Mouse (Mus musculus) frontal cortex, adult (tissue): ENCODE measurements around the gene Yaf2.

Source experiments
- ATAC-seq: cut with Nextera tagmentation; 2 replicates; pipeline ENCODE4 v1.9.2; 2017; ENCODE audit warnings: mild to moderate bottlenecking, moderate library complexity, mixed read lengths; ENCODE audit not compliant: low TSS enrichment

Yaf2 gene

GRCm38 (mm10) chr15:93285244-93285643 is 51.5 kb downstream of the Yaf2 start:
- ATAC-seq: no peak

- no peak for ATAC-seq
Measured at GRCm38 (mm10) chr15:93284326-93284725, 52.4 kb downstream of the Yaf2 start.

DNA sequence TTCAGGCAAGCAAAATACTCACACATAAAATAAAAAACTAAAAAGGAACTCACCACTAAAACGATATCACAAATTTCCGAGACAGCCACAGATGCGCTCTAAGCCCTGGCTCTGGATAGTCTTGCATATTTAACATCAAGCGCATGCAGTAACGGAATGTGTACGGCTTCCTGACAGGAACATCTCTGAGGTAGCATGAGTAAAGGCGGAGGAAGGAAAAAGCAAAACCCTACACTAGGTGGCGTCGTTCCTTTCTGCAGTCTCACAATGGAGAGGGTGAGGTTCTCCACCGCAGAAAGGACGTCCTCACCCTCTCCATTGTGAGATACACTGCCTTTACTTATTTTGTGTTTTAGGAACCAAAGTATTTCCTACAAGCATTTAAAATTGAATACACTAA is 53.4 kb downstream of the Yaf2 start:
- peak; percentile 64 for ATAC-seq

- ATAC-seq: peak; percentile 22; the same call in 1 of the 2 replicates
Measured at GRCm38 (mm10) chr15:93276276-93276675, 60.5 kb downstream of the Yaf2 start.

DNA sequence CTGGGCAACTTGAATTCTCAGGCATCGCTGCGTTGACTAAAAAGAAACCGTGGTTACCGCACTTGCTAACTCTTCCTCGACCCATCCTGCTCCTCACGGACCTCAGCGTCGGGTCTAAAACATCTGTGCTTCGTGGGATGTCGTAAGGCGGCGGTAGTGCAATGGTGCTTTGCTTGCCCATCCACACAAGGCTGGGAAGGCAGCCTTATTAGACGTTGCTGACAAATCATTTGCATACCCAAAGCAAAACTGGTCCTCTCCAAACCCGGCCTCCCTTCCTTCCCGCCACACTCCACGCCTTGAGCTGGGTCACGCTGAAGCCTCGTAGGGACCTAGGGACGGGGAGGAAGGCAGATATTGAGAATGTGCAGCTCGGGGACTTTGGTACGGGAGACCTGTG is 61.1 kb downstream of the Yaf2 start:
- peak; percentile 31 for ATAC-seq

DNA sequence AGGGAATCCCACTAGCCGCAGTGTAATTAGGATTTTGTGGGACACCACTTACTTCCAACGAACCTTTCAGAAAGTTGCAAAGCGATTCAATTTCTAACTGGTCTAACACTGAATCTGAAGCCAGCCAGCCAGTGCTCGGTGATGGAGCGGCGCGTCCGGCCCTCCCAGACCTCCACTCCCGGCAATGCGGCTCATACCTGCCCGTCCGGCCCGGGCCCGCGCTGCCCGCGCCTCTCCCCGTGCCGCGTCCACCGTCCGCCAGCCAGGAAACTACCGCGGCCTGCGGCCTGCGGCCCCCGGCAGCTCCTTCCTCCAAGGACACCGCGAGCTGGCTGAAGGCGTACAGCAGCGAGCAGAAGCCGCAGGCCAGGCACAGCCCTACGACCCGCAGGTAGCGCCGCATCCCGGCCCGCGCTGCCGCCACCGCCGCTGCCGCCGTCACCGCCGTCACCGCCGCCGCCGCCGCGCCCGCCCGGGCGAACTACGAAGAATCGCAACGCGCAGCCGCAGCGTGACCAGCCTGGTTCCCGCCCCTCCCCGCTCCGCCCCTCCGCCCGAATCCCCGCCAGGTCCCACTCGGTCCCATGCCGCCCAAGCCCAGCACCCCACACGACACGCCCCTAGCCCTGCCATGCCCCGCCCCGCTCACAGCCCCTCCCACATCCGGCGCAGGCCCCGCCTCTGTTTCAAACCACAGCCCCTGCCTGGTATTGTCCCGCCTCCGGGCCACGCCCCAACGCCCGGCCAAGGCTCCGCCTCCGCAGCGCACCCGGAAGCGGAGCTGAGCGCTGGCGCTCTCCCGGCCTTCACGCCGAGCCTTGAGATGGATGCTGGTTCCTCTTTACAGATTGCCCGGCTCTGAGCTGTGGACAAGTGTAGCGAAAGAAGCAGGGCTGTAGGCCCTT is 61.8 kb downstream of the Yaf2 start, which contains the start of gene Gxylt1:
TSS of gene Gxylt1 (minus strand) at position 501 of the 905 bp plus-strand sequence.
- peak; percentile 89 for ATAC-seq

GRCm38 (mm10) chr15:93273788-93274678 is 62.7 kb downstream of the Yaf2 start:
- ATAC-seq: no peak

- no peak for ATAC-seq
Measured at GRCm38 (mm10) chr15:93272948-93273347, 63.8 kb downstream of the Yaf2 start.

DNA sequence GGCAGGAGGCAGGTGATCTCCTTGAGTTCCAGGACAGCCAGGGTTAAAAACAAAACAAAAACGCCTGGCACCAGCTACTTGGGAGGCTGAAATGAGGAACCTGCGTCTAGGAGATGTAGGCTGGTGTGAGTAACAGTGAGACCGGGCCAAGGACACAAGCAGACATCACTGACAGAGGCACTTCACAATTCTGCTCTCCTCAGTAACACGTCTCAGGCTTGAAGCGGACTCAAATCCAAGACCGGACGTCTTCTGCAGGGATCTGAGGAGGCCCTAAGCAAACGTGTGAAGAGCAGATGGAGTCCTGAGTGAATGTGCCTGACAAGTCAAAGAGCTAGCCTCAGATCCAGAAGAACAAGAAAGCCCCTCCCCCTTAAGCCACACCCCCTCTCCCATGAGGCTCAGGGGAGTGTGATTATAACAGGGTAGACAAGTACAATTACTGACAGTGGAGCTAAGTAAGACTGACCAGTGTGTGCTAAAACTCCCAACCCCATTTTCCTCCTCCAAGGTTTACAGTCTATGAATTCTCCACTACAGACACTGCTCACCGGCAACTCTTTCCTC is 66.4 kb downstream of the Yaf2 start:
- no peak for ATAC-seq

DNA sequence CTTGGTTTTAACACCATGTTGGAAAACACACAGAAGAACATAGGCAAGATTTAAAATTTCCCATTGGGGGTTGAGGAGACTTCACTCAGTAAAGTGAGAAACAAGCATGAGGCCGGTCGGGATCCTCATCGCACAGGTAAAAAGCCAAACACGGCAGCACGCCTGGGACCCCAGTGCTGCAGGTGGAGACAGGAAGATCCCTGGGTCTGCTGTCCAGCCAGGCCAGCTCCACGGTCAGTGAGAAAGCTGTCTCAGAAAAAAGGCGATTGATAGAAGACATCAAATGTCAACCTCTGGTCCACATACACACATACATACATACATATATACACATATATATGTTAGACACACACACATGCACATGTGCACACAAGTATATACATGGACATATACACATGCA is 67.2 kb downstream of the Yaf2 start:
- no peak for ATAC-seq

GRCm38 (mm10) chr15:93268001-93268400 is 68.7 kb downstream of the Yaf2 start:
- ATAC-seq: no peak

DNA sequence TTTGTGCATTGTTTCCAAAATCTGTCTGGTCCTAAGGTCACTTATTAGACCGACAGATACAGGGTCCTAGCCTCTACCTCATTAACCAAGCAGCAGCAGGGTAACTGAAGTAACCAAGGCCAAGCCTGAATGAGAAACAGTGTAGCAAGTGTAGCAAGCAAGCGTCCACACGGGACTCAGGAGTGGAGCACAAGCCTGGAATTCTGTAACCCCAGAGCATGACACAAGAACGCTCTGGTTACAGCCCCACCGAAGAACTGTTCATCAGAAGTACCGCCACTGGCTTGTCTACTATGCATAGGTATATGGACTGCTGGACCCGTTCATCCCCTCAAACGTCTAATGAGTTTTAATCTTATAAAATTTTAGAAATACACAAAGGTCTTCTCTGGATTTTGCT is 69.3 kb downstream of the Yaf2 start:
- ATAC-seq: no peak

DNA sequence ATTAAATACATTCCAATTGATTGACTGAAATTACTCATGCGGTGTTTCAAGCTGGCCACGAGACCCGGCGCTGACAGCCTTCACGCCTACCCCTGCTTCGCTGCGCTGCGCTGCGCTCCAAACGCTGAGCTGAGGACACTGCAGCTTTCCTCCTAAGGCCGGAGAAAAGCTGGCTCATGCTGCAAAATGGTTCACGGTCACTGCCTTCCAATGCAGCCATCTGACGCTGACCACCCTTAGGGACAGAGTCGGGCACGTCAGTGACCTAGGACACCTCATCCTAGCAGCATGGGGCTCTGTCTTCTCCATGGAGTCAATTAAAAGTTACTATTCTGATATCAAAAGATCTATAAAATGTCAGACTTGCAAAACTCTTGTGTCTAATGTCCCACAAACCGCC is 70.4 kb downstream of the Yaf2 start:
- no peak for ATAC-seq

DNA sequence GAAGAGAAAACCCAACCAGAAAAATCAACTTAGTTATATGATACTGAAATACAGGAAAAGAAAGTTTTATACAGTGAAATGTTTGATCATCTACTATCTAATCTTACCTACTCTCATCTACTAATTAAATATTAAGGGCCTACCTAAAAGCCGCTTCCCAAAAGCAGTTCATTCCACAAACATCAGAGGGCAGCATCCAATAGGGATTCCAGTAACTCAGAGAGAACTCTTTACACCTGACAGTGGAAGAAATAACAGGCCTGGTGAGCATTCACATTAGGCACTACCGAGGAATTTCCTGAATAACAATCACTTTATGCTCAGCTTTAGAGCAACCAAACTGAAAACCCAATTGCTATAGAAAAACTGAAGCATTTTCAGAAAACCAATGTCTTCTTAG is 71.0 kb downstream of the Yaf2 start:
- no peak for ATAC-seq

DNA sequence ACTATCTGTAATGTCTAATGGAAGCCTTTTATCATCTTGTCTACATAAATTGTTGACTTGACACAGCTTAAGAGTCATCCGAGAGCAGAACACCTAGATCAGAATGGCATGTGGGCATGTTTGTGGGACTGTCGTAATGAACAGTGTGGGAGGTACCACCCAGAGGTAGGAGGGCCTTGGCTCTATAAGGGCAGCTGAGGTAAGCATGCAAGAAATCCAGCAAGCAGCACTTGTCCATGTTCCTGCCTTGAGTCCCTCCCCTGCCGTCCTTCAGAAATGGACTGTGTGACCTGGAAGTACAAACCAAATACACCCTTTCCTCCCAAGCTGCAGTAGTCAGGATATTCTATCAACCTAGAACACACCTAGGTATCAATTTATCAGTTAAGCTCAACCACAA is 71.5 kb downstream of the Yaf2 start:
- no peak for ATAC-seq

GRCm38 (mm10) chr15:93264221-93264620 is 72.5 kb downstream of the Yaf2 start:
- ATAC-seq: no peak

DNA sequence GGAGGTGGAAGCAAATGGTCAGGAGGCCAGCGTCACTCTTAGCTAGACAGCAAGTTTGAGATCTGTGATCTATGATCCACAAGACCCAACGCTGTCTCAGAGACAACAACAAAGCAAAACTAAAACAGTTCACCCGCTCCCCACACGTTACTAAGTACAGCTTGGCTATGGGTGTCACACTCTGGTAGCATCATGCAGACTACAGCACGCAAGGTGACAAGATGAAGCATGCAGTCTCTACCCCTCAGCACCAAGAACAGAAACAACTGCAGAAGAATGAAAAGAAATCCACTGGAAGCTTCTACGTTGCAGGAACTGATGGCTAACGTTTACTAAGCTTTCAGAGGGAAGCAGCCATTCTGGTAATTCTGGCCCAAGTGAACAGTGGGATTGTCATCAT is 73.2 kb downstream of the Yaf2 start:
- ATAC-seq: no peak

GRCm38 (mm10) chr15:93262818-93263217 is 73.9 kb downstream of the Yaf2 start:
- peak; percentile 33; the same call in 1 of the 2 replicates for ATAC-seq

DNA sequence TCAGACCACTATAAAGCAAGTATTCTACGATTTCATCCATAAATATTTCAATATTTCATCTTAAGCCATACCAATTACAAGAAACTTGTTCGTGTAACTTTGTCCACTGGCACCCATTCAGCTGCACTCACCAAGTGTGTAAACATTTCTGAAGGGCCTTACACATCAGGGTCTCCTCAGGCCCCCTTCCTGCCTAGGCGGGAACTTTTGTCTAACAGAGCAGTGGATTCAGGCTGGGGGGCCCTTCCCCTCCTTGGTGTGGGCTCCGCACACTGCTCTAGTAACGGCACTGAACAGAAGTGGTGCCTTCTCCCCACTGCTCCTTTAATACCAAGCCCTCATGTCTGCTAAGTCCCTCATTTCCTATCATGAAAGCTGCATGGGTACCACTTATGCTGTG is 74.5 kb downstream of the Yaf2 start:
- no peak for ATAC-seq

- ATAC-seq: no peak
Measured at GRCm38 (mm10) chr15:93259933-93260332, 76.8 kb downstream of the Yaf2 start.

DNA sequence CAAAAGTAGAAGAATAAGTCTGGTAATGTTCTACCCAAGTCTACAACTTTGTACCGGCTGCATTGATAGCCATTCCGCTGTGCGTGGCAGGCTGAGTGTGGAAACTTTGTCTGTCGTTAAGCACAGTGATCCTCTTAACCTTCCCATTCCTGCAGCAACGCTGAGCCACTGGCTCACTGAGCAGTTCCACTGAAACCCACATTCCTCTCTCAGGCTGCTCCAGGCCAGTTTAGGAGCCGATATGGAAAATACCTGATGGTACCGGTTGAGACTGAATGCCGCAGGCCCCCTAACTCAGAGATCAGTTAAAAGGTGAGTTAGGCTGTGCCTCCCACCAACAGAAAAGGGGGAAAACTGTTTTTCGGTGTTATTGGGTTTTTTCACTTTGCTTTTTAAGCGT is 81.4 kb downstream of the Yaf2 start:
- no peak for ATAC-seq

DNA sequence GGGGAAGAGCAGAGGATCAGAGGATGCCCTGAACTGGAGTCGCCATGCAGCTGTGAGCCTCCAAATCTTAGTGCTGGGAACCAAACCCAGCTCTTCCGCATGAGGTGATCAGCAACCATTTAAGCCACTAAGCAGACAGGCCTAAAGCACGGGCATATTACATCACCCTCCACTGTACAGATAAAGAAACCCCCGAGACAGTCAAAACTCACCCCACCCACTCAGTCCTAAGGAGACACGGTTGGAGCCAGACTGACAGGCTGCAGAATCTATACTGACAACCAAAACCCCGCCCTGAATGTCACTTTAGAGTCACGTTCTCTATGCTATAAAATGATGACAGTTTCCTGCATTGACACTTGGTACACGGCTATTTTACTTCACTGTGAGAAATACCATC is 83.6 kb downstream of the Yaf2 start:
- ATAC-seq: no peak
